Mouse (Mus musculus) heart, adult 8-10 months (tissue): ENCODE measurements around the gene 1700001K19Rik. TPM values are rescaled to one million over a fixed set of nuclear protein-coding genes. Genes with fewer than 3 reads are reported as not detected.

Experiments used
- microRNA-seq: library from miRNA; unstranded; fragments of <30 nt; microRNA quantifications from one replicate; pipeline ENCODE4 v1.2.0, GENCODE M21; 2022
- total RNA-seq, 4 experiments: library from RNA; stranded (reverse); gene quantifications; 2 replicates each; pipeline ENCODE4 v1.2.4; 2022

1700001K19Rik gene
- total RNA-seq, 4 experiments from 2014 or later, result not detected

Small RNA genes within 50 kb of the gene (microRNA-seq; reads per million reads assigned to microRNA genes)
- not detected for gene Gm27299

Other genes starting within 250 kb of the 1700001K19Rik start
- 10 to 100 TPM; 88.9 to 96.8 (median 93.6) TPM for gene Ppp2r5c, start 235.5 kb downstream of the 1700001K19Rik start, total RNA-seq
- 100 to 1,000 TPM; 116 to 156 (median 139) TPM for gene Dync1h1, start 81.2 kb downstream of the 1700001K19Rik start, total RNA-seq
- 100 to 1,000 TPM; 124 to 228 (median 180) TPM for gene Hsp90aa1, start 20.1 kb upstream of the 1700001K19Rik start, total RNA-seq
- gene Wdr20, start 55.3 kb upstream of the 1700001K19Rik start, total RNA-seq, result 10 to 100 TPM; 30.9 to 36.7 (median 32.3) TPM
- gene Mok, start 158.3 kb upstream of the 1700001K19Rik start, total RNA-seq, result under 1 TPM; 0.50 to 0.80 (median 0.70) TPM
- gene Zfp839, start 167.6 kb upstream of the 1700001K19Rik start, total RNA-seq, result 10 to 100 TPM; 10.5 to 12.1 (median 11.1) TPM
- gene Cinp, start 206.5 kb upstream of the 1700001K19Rik start, total RNA-seq, result 10 to 100 TPM; 21.7 to 28.5 (median 27.8) TPM
- gene Tecpr2, start 206.6 kb upstream of the 1700001K19Rik start, total RNA-seq, result 1 to 10 TPM; 4.9 to 5.8 (median 5.3) TPM